Mouse (Mus musculus): ENCODE data around the gene March6.

The March6 gene

DNA sequence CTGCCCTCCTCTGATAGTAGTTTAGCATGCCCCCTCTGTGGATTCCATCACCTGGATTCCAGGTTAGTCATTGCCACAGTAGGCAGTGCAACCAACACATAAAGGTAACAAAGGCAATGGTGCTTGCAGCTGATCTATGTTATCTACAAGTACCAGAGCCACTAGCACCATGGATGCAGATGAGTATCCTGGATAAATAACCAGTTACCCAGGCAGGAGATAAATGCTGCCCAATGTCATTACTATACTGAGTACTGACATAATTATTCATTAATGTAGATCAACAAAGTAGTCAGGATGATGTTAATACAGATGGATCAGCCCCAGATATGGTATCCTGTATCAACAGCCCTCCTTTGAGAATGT, 19.5 kb downstream of the March6 start:
- DNase-seq (ENCODE audit: low read depth, low spot score): no peak

DNA sequence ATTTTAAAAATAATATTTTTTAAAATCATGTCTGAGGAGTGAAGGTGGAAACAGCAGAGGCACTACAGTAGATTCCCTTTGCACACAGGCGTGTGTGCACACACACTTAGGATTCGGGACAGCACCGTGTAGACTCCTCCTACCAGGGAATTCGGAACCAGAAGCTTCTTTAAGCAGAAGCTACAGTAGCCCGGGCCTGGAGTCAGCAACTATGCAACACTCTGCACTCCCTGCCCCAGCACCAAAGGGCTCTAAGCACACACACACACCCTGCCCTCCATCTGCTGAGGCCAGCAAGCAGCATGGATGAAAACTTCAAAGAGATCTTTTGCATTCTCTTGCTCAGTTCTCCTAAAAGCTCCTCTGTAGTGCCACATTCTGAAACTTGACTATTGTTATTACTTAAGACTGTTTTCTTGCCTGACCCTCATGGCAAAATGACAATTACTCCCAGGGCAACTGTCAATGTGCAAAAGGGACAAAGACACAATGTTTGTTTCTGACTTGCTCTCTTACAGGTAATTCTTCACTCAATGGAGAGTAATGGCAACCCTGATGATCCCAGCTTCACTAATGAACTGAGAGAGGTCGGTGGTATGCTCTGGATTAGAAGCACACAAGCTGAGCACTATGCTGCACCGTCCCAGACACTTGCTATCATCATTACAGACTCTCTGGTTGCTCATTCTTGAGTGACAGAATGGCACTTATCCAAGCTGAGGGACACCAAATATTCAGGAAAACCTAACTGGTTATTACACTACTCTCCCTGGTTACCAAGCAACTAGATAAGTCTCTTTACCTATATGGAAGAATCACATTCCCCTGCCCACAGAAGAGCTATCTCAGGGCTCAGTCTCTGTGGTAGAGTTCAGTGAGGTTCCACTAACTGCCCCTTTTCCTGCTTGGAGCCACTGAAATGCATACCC, 20.1 kb downstream of the March6 start:
- no peak for DNase-seq (ENCODE audit: low read depth, low spot score)

DNA sequence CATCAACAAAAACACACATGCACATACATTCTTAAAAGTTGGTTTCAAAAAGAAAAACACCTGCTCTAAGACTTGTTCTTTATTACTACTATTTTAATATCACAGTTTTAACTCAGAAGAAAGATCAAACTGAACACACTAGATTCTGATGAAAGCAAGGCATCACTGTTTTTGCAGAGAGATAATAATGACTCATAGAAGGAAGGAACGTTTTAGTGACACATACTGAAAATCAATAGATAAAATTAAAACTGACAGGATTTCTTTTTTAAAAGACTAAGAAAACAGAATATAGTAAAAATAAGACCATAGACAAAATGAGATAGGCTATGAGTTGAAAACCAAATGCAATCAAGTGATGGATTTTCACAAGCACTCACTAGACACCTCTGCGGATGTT, 25.8 kb downstream of the March6 start:
- DNase-seq (ENCODE audit: low read depth, low spot score): no peak

DNA sequence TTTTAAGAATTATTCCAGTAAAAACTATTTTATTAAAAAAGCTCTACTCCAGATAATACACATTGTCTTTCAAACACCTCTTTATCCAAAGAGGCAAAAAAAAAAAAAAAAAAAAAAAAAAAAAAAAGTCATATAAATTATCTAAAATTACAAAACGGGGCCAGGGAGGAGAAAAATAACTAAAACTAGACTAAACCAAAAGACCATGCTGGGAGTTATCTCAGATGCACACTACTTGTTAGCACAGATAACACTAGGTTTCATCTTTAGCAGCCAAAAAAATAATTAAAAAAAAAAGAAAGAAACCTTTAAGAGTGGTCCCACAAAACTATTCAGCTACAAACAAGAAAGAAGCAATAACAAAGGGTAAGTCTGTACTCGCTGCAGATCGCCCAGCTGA, 27.4 kb downstream of the March6 start:
- DNase-seq (ENCODE audit: low read depth, low spot score): no peak

DNA sequence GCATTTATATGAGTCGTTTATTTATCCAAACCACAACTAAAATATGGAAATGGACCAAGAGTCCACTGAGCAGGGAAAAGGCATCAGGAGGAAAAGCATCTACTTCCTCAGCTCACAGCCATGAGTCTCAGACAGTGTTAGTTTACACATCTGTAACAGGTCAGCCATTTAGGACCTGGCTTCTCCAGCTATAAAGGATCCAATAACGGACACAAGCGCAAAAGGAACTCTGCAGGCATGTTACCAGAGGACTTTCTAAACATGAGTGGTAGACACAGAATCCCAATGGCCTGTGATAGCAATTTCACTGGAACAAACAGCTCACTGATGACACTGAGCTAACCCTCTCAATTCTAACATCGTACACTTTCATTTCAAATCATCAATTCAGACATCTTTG, 27.9 kb downstream of the March6 start:
- DNase-seq (ENCODE audit: low read depth, low spot score): no peak

DNA sequence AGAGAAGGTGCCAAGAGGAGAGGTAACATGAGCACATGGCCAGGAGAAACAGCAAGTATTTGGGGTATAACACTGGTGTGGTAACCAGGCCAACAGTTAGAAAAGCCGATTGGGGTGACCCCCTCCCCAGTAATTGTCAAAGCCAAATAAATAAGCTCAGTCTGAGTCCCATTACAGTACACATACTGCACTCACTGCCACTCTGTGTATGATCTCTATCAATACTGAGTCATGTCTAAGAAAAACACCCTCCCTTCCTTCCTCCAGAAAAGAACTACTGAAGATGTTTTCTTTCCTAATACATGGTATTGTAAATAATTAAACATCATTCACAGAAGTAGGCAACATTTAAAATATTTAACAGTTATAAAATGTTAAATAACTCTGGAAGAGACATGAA, 28.5 kb downstream of the March6 start:
- no peak for DNase-seq (ENCODE audit: low read depth, low spot score)

DNA sequence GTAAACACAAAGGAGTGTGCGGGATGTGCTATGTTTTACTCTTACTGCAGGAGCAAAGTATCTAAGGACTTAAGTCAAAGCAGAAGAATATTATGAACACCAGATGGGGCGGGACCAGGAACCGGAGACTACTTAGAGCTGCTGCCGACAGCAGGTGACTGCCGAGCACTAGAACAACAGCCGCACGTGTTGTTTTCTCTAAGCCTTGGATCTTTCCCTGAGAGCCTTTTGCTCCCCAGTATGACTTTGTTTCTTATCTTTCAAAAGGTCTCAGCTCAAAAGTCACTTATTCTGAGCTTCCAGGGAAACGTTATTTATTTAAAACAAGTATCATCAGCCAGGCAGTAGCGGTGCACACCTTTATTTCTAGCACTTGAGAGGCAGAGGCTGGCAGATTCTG, 36.0 kb downstream of the March6 start:
- DNase-seq (ENCODE audit: low read depth, low spot score): no peak

DNA sequence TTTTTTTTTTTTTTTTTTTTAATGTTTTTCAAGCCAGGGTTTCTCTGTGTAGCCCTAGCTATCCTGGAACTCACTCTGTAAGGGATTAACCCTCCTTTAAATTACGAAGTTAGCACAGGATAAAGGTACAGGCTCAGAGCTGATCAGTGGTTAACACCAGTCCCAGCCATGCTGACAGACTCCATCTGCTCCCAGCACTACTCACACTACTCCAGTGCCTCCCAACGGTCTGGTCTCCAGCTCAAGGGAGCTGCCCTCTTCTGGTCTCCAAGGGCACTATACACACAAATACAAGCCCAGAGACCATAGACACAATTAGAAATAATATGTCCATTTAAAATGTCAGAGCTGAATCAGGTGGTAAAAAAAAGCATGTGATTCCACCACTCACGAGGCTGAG, 36.5 kb downstream of the March6 start:
- DNase-seq (ENCODE audit: low read depth, low spot score): no peak

DNA sequence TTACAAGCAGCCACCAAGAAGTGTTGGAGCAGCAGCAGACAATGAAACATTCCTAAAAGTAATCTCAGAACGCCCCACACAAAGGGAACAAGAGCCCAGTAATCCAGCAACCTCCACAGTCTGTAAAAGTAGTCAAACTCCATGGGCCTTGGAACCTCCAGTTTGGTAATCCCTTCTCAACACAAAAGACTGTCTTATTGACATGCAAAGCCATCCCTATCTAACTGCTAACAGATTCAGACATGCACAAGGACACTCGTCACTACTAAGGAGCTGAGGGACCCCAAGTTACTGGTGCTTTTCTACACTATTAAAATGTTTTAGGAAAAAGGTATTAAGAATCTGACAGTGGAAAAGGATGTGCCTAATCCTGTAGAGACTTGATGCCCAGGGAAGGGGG, 43.4 kb downstream of the March6 start:
- no peak for DNase-seq (ENCODE audit: low read depth, low spot score)

DNA sequence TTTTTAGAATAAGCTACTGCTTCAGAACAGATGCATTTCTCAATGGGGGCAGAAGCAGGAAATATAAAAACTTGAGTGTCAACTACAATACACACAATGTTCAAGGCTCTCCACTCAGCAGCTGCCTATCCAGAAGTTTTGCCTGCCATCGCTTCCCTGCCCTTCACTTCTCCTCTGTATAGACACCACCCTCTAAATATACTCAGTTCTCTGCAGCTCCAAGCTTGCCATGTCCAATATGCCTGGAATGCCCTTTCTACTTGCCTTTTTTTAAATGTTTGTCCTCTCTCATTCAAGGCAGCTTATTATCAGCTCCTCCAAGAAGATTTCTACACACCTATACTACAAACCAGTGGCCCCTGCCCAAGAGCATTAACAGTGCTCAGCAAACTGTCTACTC, 54.2 kb downstream of the March6 start:
- no peak for DNase-seq (ENCODE audit: low read depth, low spot score)

DNA sequence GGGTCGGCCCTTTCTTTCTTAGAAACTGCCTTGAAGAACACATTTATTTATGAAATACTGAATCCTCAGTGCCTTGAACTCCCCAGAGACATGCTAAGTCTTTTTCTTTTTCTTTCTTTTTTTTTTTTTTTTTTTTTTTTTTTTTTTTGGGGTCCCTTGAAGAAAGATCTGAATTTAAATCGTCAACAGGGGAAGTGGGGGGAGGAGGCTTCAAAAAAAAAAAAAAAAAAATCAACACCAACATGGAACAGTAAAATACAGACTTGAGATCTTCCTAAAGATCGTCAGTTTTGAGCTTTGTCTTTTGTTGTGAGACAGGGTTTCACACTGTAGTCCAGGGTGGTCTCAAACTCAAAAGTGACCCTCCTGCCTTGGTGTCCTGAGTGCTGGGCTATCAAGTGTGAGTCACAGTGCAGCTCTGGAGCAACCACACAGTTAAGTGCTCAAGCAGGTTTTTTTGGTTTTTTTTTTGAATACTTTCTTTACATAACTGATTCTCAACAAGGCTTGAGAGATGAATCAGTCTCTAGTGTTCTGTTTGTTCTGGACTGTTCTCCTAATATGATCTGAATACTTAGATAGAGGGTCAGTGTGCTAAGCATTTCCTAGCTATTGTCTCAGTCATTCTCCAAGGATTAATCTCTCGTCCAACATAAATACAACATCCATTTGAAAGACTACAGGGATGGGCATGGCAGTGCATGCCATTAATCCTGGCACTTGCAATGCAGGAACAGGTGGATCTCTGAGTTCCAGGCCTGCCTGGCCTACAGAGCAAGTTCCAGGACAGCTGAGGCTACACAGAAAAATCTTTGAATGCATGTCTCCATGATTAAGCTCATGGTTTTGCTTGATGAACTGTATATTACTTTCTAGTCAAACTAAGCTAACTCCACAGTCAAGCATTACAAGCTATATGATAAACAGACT, 57.9 kb downstream of the March6 start:
- no peak for DNase-seq (ENCODE audit: low read depth, low spot score)

DNA sequence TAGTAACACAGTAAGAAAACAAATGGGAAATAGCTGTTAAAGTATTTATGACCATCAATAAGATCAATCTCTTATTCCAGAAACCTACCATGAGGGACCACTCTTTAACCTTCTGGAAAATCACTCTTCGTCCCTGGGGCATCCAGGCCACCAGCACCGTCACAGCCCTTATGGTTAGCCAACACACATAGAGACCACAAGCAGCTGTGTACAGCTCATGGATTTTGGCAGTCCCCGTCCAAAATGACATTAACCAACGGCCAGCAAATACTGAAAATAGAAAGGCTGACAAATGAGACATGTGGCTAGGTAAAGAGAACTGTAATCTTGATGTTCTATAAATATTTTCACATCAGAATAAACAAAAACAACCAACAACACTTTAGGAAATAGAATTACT, 59.3 kb downstream of the March6 start:
- no peak for DNase-seq (ENCODE audit: low read depth, low spot score)

DNA sequence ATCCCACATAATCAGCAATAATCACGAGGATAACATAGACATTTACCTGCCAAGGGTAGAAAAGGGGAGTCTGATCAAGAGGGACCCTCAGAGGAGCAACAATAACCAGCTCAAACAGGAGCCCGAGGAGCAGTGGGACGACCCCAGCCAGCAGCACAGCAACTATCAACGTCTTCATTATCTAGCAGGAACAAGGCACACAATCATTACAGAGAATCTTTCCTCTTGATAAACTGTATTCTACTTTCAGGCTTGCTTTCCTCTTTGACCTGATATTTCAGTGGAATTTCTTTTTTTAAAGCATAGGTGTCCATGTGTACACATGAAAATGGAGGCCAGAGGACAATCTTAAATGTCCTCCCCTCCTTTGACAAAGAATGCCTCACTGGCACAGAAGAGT, 61.4 kb downstream of the March6 start:
- DNase-seq (ENCODE audit: low read depth, low spot score): no peak

DNA sequence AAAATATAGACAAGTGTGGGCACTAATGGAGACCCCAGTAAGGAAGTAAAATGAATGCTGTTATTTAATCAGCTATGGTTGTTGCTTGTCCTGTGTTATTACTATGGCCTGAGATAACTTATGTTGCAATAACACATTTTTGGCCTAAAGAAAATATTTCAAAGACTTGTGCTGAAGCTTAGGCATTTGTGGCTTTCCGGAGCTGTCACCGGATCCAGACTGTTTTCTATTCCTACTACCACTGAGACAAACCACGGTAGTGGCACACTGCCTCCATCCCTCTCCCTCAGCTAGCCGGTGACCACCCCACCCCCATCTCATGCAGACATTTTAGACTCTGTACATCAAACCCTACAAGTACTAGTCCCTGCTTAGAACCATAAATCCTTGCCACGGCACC, 62.0 kb downstream of the March6 start:
- DNase-seq (ENCODE audit: low read depth, low spot score): no peak

DNA sequence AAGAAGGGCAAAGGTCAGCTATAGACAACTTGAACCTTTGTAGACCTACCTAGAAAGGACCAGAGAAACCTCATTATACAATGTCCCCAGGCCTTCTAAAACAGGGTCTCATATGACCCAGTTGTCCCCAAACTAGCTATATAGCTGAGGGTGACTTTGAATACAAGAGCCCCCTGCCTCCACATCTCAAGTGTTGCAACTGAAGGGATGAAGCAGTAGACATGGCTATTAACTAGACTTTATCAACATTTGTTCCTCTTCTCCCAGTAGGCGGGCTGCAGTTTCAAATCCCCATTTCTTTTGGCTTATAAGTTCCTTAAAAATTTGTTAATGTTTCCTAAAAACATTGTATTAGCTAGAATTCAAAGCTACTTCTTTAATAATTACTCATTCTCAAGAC, 64.1 kb downstream of the March6 start:
- DNase-seq (ENCODE audit: low read depth, low spot score): no peak

DNA sequence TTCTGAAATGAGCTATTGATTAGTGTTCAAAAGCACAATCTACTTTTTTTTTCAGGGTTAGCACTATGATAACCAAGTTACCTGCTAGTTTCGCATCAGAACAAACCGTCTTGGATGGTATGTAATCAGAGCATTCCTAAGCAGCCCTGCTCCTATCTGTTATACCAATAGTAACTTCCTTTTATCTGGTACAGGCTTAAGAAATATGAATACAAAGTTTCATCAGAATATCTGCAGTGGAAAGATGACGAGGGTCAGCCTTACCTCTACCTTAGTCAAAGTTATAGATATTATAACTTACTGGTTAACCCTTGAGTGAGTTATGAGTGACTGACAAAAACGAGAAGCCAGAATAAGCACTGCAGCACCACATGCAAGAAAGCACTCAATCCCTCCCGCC, 64.6 kb downstream of the March6 start:
- no peak for DNase-seq (ENCODE audit: low read depth, low spot score)

DNA sequence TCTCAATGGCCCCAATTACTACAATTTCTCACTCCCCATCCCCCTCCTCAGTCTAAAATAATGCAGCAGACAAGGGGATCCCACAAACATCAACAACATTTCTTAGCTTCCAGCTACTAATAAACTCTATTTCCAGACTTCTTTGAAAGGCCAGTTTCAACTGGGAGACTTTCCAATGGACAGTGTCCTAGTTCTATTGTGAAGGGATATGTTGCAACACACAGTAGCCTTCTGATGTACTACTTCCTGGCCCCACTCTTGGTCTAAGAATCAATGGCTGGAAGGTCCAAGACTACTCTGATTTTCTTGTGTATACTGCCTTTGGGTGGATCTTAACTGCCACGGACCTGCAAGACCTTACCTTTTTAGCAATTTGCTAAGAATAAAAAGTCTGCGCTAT, 65.0 kb downstream of the March6 start:
- DNase-seq (ENCODE audit: low read depth, low spot score): no peak

DNA sequence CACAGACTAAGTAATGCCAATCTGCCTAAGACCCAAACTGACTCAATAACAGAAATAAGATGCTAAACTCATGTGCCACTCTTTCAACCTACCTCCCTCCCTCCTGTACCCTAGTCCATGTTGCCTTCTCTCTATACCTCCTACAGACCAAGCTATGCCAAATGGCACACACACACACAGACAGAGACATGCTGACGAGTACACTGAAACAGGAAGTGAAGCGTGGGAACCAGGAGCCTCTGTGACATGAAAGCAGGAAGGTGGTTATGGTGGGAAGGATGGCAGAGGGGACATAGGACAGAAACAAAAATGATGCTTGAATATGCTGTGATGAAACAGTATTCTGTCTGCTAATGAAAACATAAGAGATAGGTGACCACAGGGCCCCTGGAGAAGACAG, 70.3 kb downstream of the March6 start:
- no peak for DNase-seq (ENCODE audit: low read depth, low spot score)

DNA sequence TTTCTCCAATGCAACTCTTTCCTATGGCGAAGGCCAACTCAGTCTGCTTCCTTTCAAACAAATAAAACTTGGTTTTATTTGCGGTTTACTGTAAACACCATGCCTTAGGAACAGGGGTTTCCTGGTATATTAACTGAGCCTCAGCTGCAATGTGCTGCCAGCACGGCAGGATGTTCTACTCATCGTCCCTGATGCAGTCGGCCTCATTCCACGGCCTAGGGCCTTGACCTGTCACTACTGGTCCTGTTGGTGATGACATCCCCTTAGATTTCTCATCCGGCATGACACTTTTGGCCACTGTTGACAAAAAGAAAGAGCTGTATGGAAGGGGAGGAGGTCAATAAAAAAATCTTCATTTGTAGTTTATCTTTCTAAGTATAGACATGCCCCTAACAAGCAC, 72.8 kb downstream of the March6 start:
- DNase-seq (ENCODE audit: low read depth, low spot score): no peak

DNA sequence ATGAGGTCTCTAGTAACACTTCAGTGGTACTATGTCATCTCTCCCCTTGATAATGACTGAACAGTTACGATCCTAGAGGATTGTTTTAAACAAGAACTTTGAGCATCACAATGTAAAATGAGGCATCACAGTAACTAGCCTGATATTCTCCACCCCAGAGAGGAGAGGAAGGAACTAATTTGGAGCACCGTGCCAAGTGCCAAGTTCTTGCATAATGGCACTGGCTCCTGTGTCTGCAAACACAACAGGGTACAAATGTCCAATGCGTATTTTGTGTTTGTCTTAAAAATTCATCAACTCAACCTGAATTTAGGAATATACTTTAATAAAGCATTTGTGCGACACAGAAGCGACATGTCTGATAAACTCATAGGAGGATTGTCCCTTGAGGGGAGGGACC, 74.5 kb downstream of the March6 start:
- DNase-seq (ENCODE audit: low read depth, low spot score): no peak

DNA sequence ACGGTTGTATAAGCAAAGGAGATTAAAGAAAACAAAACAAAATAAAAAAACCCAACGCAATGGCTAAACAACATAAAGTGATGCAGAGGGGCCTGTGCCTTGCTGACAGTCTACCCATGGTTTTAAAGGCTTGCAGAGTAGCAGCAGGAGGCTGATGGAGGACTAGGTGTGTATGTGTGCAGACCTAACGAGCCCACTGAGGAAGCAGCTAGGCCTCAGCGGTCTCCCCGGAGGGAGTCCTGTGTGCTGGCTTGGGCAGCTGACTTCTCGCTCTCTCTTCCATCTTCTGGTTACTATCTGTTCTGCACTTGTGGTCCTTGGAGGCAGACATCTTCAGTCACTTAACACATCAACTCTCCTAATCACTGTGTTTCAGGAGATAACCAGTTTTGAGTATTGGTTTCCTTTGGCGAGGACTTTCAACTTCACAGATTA, 76.0 kb downstream of the March6 start:
- DNase-seq (ENCODE audit: low read depth, low spot score): no peak

DNA sequence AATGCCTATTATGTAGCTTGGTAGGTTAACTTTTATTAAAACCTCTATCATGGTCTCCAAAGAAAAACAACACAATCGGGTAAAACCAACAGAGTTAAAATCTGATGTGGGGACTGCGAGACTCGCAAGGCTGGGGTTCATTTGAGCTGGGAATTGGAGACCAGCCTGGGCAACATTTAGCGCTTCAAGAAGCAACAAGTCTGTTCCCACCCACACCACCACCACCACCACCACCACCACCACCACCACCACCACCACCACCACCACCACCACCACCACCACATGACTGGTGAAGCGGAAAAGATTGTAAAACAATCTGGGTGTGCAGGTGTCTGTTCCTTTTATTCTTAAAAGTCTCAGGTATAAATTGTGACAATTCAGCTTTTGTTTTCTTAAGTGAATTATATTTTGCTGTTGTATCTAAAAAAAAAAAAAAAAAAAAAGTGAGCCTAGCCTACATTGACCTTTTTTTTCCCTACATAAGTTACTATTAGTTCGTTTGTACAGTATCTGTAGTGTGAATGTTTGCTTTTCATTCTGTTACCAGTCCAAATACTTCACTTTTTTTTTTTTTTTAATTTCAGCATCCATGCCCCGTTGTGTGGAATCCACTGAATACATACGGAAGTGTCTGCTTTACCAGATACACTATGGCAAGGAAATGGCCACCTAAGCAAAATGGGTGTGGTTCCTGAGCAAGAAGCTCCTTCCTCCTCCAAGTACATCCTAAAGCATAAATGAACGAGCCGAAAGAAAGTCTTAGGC, 76.6 kb downstream of the March6 start:
- no peak for DNase-seq (ENCODE audit: low read depth, low spot score)
